Mouse (Mus musculus) forebrain, embryonic 14.5 days (tissue): ENCODE measurements at regions not wholly inside any gene's neighbourhood (a gene's known extent, or its start where the extent isn't known, plus 50 kb on each side); places are given as distances from the start of the nearest gene placed in this dataset.

Experiments used
- ATAC-seq: fragments of 200-750 bp; cut with Nextera tagmentation; 2 replicates; pipeline ENCODE4 v1.8.0; 2017; ENCODE audit warnings: mild to moderate bottlenecking, moderate library complexity
- DNase-seq: peaks from one replicate; pipeline ENCODE4 v3.0.0-alpha.2; 2015; ENCODE audit warnings: low spot score
- H3K27ac ChIP-seq: fragments of 300-500 bp; sonication (generic); 2 replicates; pipeline ENCODE4 v1.5.1; 2014; ENCODE audit warnings: low read depth, mild to moderate bottlenecking, control low read depth, low read length, moderate library complexity
- H3K27me3 ChIP-seq: fragments of 300-500 bp; sonication (generic); replicated peaks from 2 replicates; pipeline ENCODE4 v1.6.1; 2014; ENCODE audit warnings: low read length, control low read depth, mixed read lengths; ENCODE audit not compliant: control insufficient read depth, insufficient read depth
- H3K36me3 ChIP-seq: fragments of 300-500 bp; sonication (generic); 2 replicates; pipeline ENCODE4 v1.6.1; 2014; ENCODE audit warnings: low read length, control low read depth; ENCODE audit not compliant: control insufficient read depth, insufficient read depth
- H3K4me1 ChIP-seq: fragments of 300-500 bp; sonication (generic); 2 replicates; pipeline ENCODE4 v1.6.1; 2014; ENCODE audit warnings: antibody characterized with exemption, low read length, control low read depth; ENCODE audit not compliant: control insufficient read depth, insufficient read depth
- H3K4me2 ChIP-seq: fragments of 300-500 bp; sonication (generic); 2 replicates; pipeline ENCODE4 v1.6.1; 2014; ENCODE audit warnings: mild to moderate bottlenecking, control low read depth, low read length
- H3K4me3 ChIP-seq: fragments of 300-500 bp; sonication (generic); 2 replicates; pipeline ENCODE4 v1.5.1; 2014; ENCODE audit warnings: low read depth, low read length, control low read depth
- H3K9ac ChIP-seq: fragments of 300-500 bp; sonication (generic); 2 replicates; pipeline ENCODE4 v1.6.1; 2014; ENCODE audit warnings: mild to moderate bottlenecking, low read length, control low read depth, moderate library complexity
- H3K9me3 ChIP-seq: fragments of 300-500 bp; sonication (generic); replicated peaks from 2 replicates; pipeline ENCODE4 v1.6.1; 2016; ENCODE audit warnings: low read length, control low read depth, mixed read lengths; ENCODE audit not compliant: control insufficient read depth
- WGBS: fragments of 180-500 bp; shearing (Covaris S2); extraction: QIAGEN DNeasy Blood & Tissue Kit; methylation state at CpG from one replicate; pipeline ENCODE4 v1.1.7; 2014; 5-methylcytosine and 5-hydroxymethylcytosine counted together

GRCm38 (mm10) chr16:70154587-70154986 is 159.2 kb upstream of the Gbe1 start:
- H3K9ac ChIP-seq: no peak overlapping the region
- H3K27me3 ChIP-seq: no peaks in the 10 kb centered on the region
- H3K4me1 ChIP-seq: no peaks in the 10 kb centered on the region
- H3K27ac ChIP-seq: no peak overlapping the region
- no peaks in the 10 kb centered on the region for H3K9me3 ChIP-seq
- no peaks in the 10 kb centered on the region for H3K36me3 ChIP-seq
- 93% methylated on average over 7 of the region's 7 CpGs for WGBS
- ATAC-seq (no peak), DNase-seq (peak; percentile 4)
- H3K4me3 ChIP-seq: no peak overlapping the region
- no peak overlapping the region for H3K4me2 ChIP-seq

GRCm38 (mm10) chr16:70160539-70160938 is 153.2 kb upstream of the Gbe1 start:
- Histone ChIP-seq H3K27me3 (no peaks in the 10 kb centered on the region), H3K36me3 (no peaks in the 10 kb centered on the region), H3K9me3 (no peaks in the 10 kb centered on the region), H3K4me2 (no peak overlapping the region), H3K4me1 (no peaks in the 10 kb centered on the region), H3K4me3 (no peak overlapping the region), H3K27ac (no peak overlapping the region), H3K9ac (no peak overlapping the region)
- DNase-seq (peak; percentile 8), ATAC-seq (no peak)

GRCm38 (mm10) chr16:70175140-70175539 is 138.6 kb upstream of the Gbe1 start:
- H3K4me1 ChIP-seq: no peaks in the 10 kb centered on the region
- H3K27me3 ChIP-seq: no peaks in the 10 kb centered on the region
- ATAC-seq (no peak), DNase-seq (no peak)
- no peak overlapping the region for H3K27ac ChIP-seq
- no peak overlapping the region for H3K4me3 ChIP-seq
- H3K9me3 ChIP-seq: no peaks in the 10 kb centered on the region
- H3K9ac ChIP-seq: no peak overlapping the region
- H3K4me2 ChIP-seq: no peak overlapping the region
- H3K36me3 ChIP-seq: no peaks in the 10 kb centered on the region
- WGBS: 90% methylated on average over 7 of the region's 7 CpGs

GRCm38 (mm10) chr16:70178975-70179374 is 134.8 kb upstream of the Gbe1 start:
- ATAC-seq: no peak
- 52% methylated on average over 7 of the region's 7 CpGs for WGBS
- no peak overlapping the region for H3K4me3 ChIP-seq

GRCm38 (mm10) chr16:70213861-70214597 is 99.7 kb upstream of the Gbe1 start:
- no peak overlapping the region for H3K27ac ChIP-seq
- no peaks in the 10 kb centered on the region for H3K4me1 ChIP-seq
- H3K9ac ChIP-seq: no peak overlapping the region
- no peaks in the 10 kb centered on the region for H3K27me3 ChIP-seq
- no peaks in the 10 kb centered on the region for H3K36me3 ChIP-seq
- ATAC-seq: no peak
- H3K4me2 ChIP-seq: no peak overlapping the region
- 30% methylated on average over 1 of the region's 1 CpGs for WGBS
- no peak overlapping the region for H3K4me3 ChIP-seq
- H3K9me3 ChIP-seq: no peaks in the 10 kb centered on the region
- no peak for DNase-seq

More at GRCm38 (mm10) chr16:70178975-70179374, 134.8 kb upstream of the Gbe1 start:
- peak; percentile 35 for DNase-seq
- Histone ChIP-seq H3K27me3 (no peaks in the 10 kb centered on the region), H3K4me1 (no peaks in the 10 kb centered on the region), H3K36me3 (no peaks in the 10 kb centered on the region), H3K9ac (no peak overlapping the region), H3K27ac (no peak overlapping the region), H3K4me2 (no peak overlapping the region), H3K9me3 (no peaks in the 10 kb centered on the region)

- H3K4me3 ChIP-seq: no peak overlapping the region
- 5% methylated on average over 4 of the region's 4 CpGs for WGBS
- no peak for ATAC-seq
Observed at GRCm38 (mm10) chr16:70214800-70215199, 98.9 kb upstream of the Gbe1 start.

GRCm38 (mm10) chr16:70227601-70228226 is 86.0 kb upstream of the Gbe1 start:
- no peaks in the 10 kb centered on the region for H3K36me3 ChIP-seq

More at GRCm38 (mm10) chr16:70214800-70215199, 98.9 kb upstream of the Gbe1 start:
- DNase-seq: no peak
- Histone ChIP-seq H3K9ac (no peak overlapping the region), H3K4me2 (no peak overlapping the region), H3K4me1 (no peaks in the 10 kb centered on the region), H3K36me3 (no peaks in the 10 kb centered on the region), H3K27me3 (no peaks in the 10 kb centered on the region), H3K9me3 (no peaks in the 10 kb centered on the region), H3K27ac (no peak overlapping the region)

GRCm38 (mm10) chr16:70232706-70233105 is 81.0 kb upstream of the Gbe1 start:
- no peak for ATAC-seq
- 89% methylated on average over 9 of the region's 9 CpGs for WGBS
- H3K4me3 ChIP-seq: no peak overlapping the region
- no peaks in the 10 kb centered on the region for H3K27me3 ChIP-seq
- no peaks in the 10 kb centered on the region for H3K9me3 ChIP-seq
- no peaks in the 10 kb centered on the region for H3K36me3 ChIP-seq
- no peak overlapping the region for H3K9ac ChIP-seq
- no peak for DNase-seq
- H3K4me2 ChIP-seq: no peak overlapping the region
- H3K27ac ChIP-seq: no peak overlapping the region
- no peaks in the 10 kb centered on the region for H3K4me1 ChIP-seq

More at GRCm38 (mm10) chr16:70227601-70228226, 86.0 kb upstream of the Gbe1 start:
- Histone ChIP-seq H3K27ac (no peak overlapping the region), H3K4me2 (no peak overlapping the region), H3K9ac (no peak overlapping the region), H3K27me3 (no peaks in the 10 kb centered on the region), H3K4me3 (no peak overlapping the region), H3K9me3 (no peaks in the 10 kb centered on the region), H3K4me1 (no peaks in the 10 kb centered on the region)
- no peak for DNase-seq
- WGBS: 88% methylated on average over 9 of the region's 9 CpGs
- ATAC-seq: no peak

- no peaks in the 10 kb centered on the region for H3K36me3 ChIP-seq
- DNase-seq (peak; percentile 49), ATAC-seq (no peak)
- H3K9me3 ChIP-seq: no peaks in the 10 kb centered on the region
- H3K27ac ChIP-seq: no peak overlapping the region
- H3K9ac ChIP-seq: no peak overlapping the region
- no peak overlapping the region for H3K4me2 ChIP-seq
- 90% methylated on average over 4 of the region's 4 CpGs for WGBS
- H3K27me3 ChIP-seq: no peaks in the 10 kb centered on the region
- H3K4me1 ChIP-seq: no peaks in the 10 kb centered on the region
- H3K4me3 ChIP-seq: no peak overlapping the region
Observed at GRCm38 (mm10) chr16:70235189-70235588, 78.6 kb upstream of the Gbe1 start.
